Mouse (Mus musculus) midbrain, embryonic 12.5 days (tissue): ENCODE results near the gene Mks1. TPM values are rescaled to one million over a fixed set of nuclear protein-coding genes. Genes with fewer than 3 reads are reported as not detected.
A peak's percentile ranks its signal among the peaks of the same experiment; 100 is the strongest.
"Not testable (repeated sequence)": the region's sequence is repeated elsewhere in the genome, so short reads cannot be mapped to it uniquely, and the experiment has no call there.

Source experiments
- ATAC-seq: fragments of 200-750 bp; cut with Nextera tagmentation; 2 replicates; pipeline ENCODE4 v1.8.0; 2017; ENCODE audit warnings: low read depth, moderate TSS enrichment, moderate library complexity; ENCODE audit not compliant: low FRiP score
- H3K27ac ChIP-seq: fragments of 300-500 bp; sonication (generic); replicated peaks from 2 replicates; pipeline ENCODE4 v1.5.1; 2016; ENCODE audit warnings: mild to moderate bottlenecking
- H3K27me3 ChIP-seq: fragments of 300-500 bp; sonication (generic); 2 replicates; pipeline ENCODE4 v1.6.1; 2016; ENCODE audit warnings: mild to moderate bottlenecking
- H3K36me3 ChIP-seq: fragments of 300-500 bp; sonication (generic); 2 replicates; pipeline ENCODE4 v1.6.1; 2016
- H3K4me1 ChIP-seq: fragments of 300-500 bp; sonication (generic); 2 replicates; pipeline ENCODE4 v1.6.1; 2016
- H3K4me2 ChIP-seq: fragments of 300-500 bp; sonication (generic); replicated peaks from 2 replicates; pipeline ENCODE4 v1.6.1; 2016; ENCODE audit warnings: mild to moderate bottlenecking, moderate library complexity
- H3K4me3 ChIP-seq: fragments of 300-500 bp; sonication (generic); 2 replicates; pipeline ENCODE4 v1.5.1; 2016; ENCODE audit warnings: mild to moderate bottlenecking
- H3K9ac ChIP-seq: fragments of 300-500 bp; sonication (generic); replicated peaks from 2 replicates; pipeline ENCODE4 v1.6.1; 2016; ENCODE audit warnings: mild to moderate bottlenecking, moderate library complexity
- H3K9me3 ChIP-seq: fragments of 300-500 bp; sonication (generic); 2 replicates; pipeline ENCODE4 v1.6.1; 2016; ENCODE audit warnings: mild to moderate bottlenecking
- WGBS: fragments of 180-500 bp; shearing (Covaris S2); methylation state at CpG from one replicate; pipeline ENCODE4 v1.1.7; 2016; 5-methylcytosine and 5-hydroxymethylcytosine counted together
- polyA plus RNA-seq: library from polyadenylated mRNA; unstranded; fragments of >200 nt; fragmentation: Nextera tagmentation; extraction: Ambion mirVana; gene quantifications from 2 replicates; pipeline ENCODE4 v1.2.1, GENCODE M21; 2016

Gene Mks1
- polyA plus RNA-seq, 1 experiment from 2014 or later, result 14.8 TPM

- Histone ChIP-seq H3K4me2 (no peak overlapping the region), H3K9me3 (no peaks in the 10 kb centered on the region), H3K36me3 (no peaks in the 10 kb centered on the region), H3K27ac (no peak overlapping the region), H3K4me3 (no peak overlapping the region), H3K4me1 (no peaks in the 10 kb centered on the region), H3K27me3 (no peaks in the 10 kb centered on the region; the same call in 1 of the 2 replicates), H3K9ac (no peak overlapping the region)
- ATAC-seq, result no peak
- WGBS, result 90% methylated on average over 3 of the region's 3 CpGs
Measured at GRCm38 (mm10) chr11:87841436-87841835, 11.6 kb upstream of the Mks1 start.

GRCm38 (mm10) chr11:87846968-87847600 is 5.9 kb upstream of the Mks1 start:
- Histone ChIP-seq H3K4me3 (no peak overlapping the region), H3K4me1 (no peaks in the 10 kb centered on the region), H3K27ac (no peak overlapping the region), H3K36me3 (no peaks in the 10 kb centered on the region), H3K9me3 (no peaks in the 10 kb centered on the region), H3K4me2 (no peak overlapping the region), H3K27me3 (no peaks in the 10 kb centered on the region), H3K9ac (no peak overlapping the region)
- no peak for ATAC-seq
- WGBS, result 85% methylated on average over 12 of the region's 12 CpGs

- WGBS, result 73% methylated on average over 6 of the region's 6 CpGs
- Histone ChIP-seq H3K9ac (no peak overlapping the region), H3K36me3 (no peaks in the 10 kb centered on the region), H3K27me3 (no peaks in the 10 kb centered on the region), H3K27ac (no peak overlapping the region), H3K4me2 (no peak overlapping the region), H3K4me3 (no peak overlapping the region), H3K9me3 (no peaks in the 10 kb centered on the region), H3K4me1 (peaks cover 4% of the 10 kb centered on the region; the same call in 1 of the 2 replicates)
- no peak for ATAC-seq
Measured at GRCm38 (mm10) chr11:87847884-87848283, 5.1 kb upstream of the Mks1 start.

GRCm38 (mm10) chr11:87853597-87853954 is 561 bp downstream of the Mks1 start:
- H3K27me3 ChIP-seq, result no peaks in the 10 kb centered on the region
- H3K4me2 ChIP-seq, result peak overlapping the region; percentile 84
- H3K27ac ChIP-seq, result peak overlapping the region; percentile 56
- peaks cover 17% of the 10 kb centered on the region for H3K36me3 ChIP-seq
- H3K9ac ChIP-seq, result peak overlapping the region; percentile 71
- 37% methylated on average over 8 of the region's 8 CpGs for WGBS
- H3K4me1 ChIP-seq, result peaks cover 11% of the 10 kb centered on the region
- no peaks in the 10 kb centered on the region for H3K9me3 ChIP-seq
- peak overlapping the region; percentile 66 for H3K4me3 ChIP-seq
- ATAC-seq, result no peak

- whole genome bisulfite sequencing, result 95% methylated on average over 7 of the region's 7 CpGs
- H3K4me1 ChIP-seq, result peaks cover 11% of the 10 kb centered on the region
Measured at GRCm38 (mm10) chr11:87854550-87854949, 1.5 kb downstream of the Mks1 start.

GRCm38 (mm10) chr11:87859273-87859672 is 6.3 kb downstream of the Mks1 start:
- Histone ChIP-seq H3K4me2 (no peak overlapping the region), H3K27me3 (no peaks in the 10 kb centered on the region), H3K4me3 (no peak overlapping the region), H3K36me3 (peaks cover 33% of the 10 kb centered on the region), H3K9ac (no peak overlapping the region), H3K4me1 (no peaks in the 10 kb centered on the region), H3K9me3 (no peaks in the 10 kb centered on the region), H3K27ac (no peak overlapping the region)
- WGBS, result 90% methylated on average over 11 of the region's 11 CpGs
- ATAC-seq, result no peak

More at GRCm38 (mm10) chr11:87854550-87854949, 1.5 kb downstream of the Mks1 start:
- H3K9me3 ChIP-seq, result no peaks in the 10 kb centered on the region
- no peak overlapping the region for H3K4me3 ChIP-seq
- no peak for ATAC-seq
- H3K27ac ChIP-seq, result no peak overlapping the region
- H3K36me3 ChIP-seq, result peaks cover 18% of the 10 kb centered on the region
- H3K9ac ChIP-seq, result no peak overlapping the region
- H3K27me3 ChIP-seq, result no peaks in the 10 kb centered on the region
- H3K4me2 ChIP-seq, result no peak overlapping the region

- no peak overlapping the region for H3K4me3 ChIP-seq
- H3K27ac ChIP-seq, result no peak overlapping the region
- WGBS, result 76% methylated on average over 9 of the region's 9 CpGs
- H3K27me3 ChIP-seq, result no peaks in the 10 kb centered on the region
- H3K4me1 ChIP-seq, result no peaks in the 10 kb centered on the region
- no peak for ATAC-seq
- peaks cover 33% of the 10 kb centered on the region for H3K36me3 ChIP-seq
- H3K9ac ChIP-seq, result no peak overlapping the region
- H3K9me3 ChIP-seq, result no peaks in the 10 kb centered on the region
- no peak overlapping the region for H3K4me2 ChIP-seq
Measured at GRCm38 (mm10) chr11:87860426-87860825, 7.4 kb downstream of the Mks1 start.

- H3K36me3 ChIP-seq, result peaks cover 24% of the 10 kb centered on the region
- H3K27ac ChIP-seq, result no peak overlapping the region
- ATAC-seq, result no peak
Measured at GRCm38 (mm10) chr11:87862805-87863204, 9.8 kb downstream of the Mks1 start.

GRCm38 (mm10) chr11:87866891-87867290 is 13.9 kb downstream of the Mks1 start:
- not testable (repeated sequence) for H3K4me2 ChIP-seq, H3K9me3 ChIP-seq, H3K4me3 ChIP-seq, H3K27me3 ChIP-seq, H3K4me1 ChIP-seq, ATAC-seq, H3K27ac ChIP-seq, H3K9ac ChIP-seq
- peaks cover 11% of the 10 kb centered on the region for H3K36me3 ChIP-seq
- 83% methylated on average over 1 of the region's 2 CpGs for WGBS

More at GRCm38 (mm10) chr11:87862805-87863204, 9.8 kb downstream of the Mks1 start:
- H3K4me1 ChIP-seq, result no peaks in the 10 kb centered on the region
- H3K27me3 ChIP-seq, result no peaks in the 10 kb centered on the region
- no peak overlapping the region for H3K9ac ChIP-seq
- no peaks in the 10 kb centered on the region for H3K9me3 ChIP-seq
- H3K4me2 ChIP-seq, result no peak overlapping the region
- 91% methylated on average over 13 of the region's 13 CpGs for WGBS
- no peak overlapping the region for H3K4me3 ChIP-seq

- Histone ChIP-seq H3K4me3 (no peak overlapping the region), H3K36me3 (no peaks in the 10 kb centered on the region), H3K9me3 (no peaks in the 10 kb centered on the region), H3K4me1 (no peaks in the 10 kb centered on the region), H3K27me3 (no peaks in the 10 kb centered on the region), H3K9ac (no peak overlapping the region), H3K27ac (no peak overlapping the region), H3K4me2 (no peak overlapping the region)
- 60% methylated on average over 2 of the region's 2 CpGs for WGBS
- ATAC-seq, result no peak
Measured at GRCm38 (mm10) chr11:87870096-87870495, 17.1 kb downstream of the Mks1 start.

GRCm38 (mm10) chr11:87871766-87872165 is 18.8 kb downstream of the Mks1 start:
- H3K27me3 ChIP-seq, result no peaks in the 10 kb centered on the region
- H3K36me3 ChIP-seq, result no peaks in the 10 kb centered on the region
- no peak for ATAC-seq
- H3K27ac ChIP-seq, result no peak overlapping the region
- H3K9ac ChIP-seq, result no peak overlapping the region
- no peak overlapping the region for H3K4me2 ChIP-seq
- no peak overlapping the region for H3K4me3 ChIP-seq
- no peaks in the 10 kb centered on the region for H3K4me1 ChIP-seq
- H3K9me3 ChIP-seq, result no peaks in the 10 kb centered on the region
- 52% methylated on average over 8 of the region's 8 CpGs for WGBS

GRCm38 (mm10) chr11:87875436-87875835 is 22.4 kb downstream of the Mks1 start, which contains the start of gene Epx:
TSS of gene Epx (minus strand) at chr11:87875536.
- Histone ChIP-seq H3K9me3 (no peaks in the 10 kb centered on the region), H3K9ac (no peak within 1 kb of the TSS), H3K4me1 (no peaks in the 10 kb centered on the region), H3K27ac (no peak within 1 kb of the TSS), H3K27me3 (no peaks in the 10 kb centered on the region), H3K36me3 (no peaks in the 10 kb centered on the region), H3K4me3 (no peak within 1 kb of the TSS), H3K4me2 (no peak within 1 kb of the TSS)
- ATAC-seq, result no peak
- 87% methylated on average over 6 of the region's 6 CpGs for WGBS

- no peaks in the 10 kb centered on the region for H3K36me3 ChIP-seq
- no peak overlapping the region for H3K4me3 ChIP-seq
- 81% methylated on average over 9 of the region's 9 CpGs for WGBS
- no peaks in the 10 kb centered on the region for H3K9me3 ChIP-seq
- H3K4me1 ChIP-seq, result no peaks in the 10 kb centered on the region
- H3K27ac ChIP-seq, result no peak overlapping the region
- H3K4me2 ChIP-seq, result no peak overlapping the region
- no peaks in the 10 kb centered on the region for H3K27me3 ChIP-seq
- no peak for ATAC-seq
- no peak overlapping the region for H3K9ac ChIP-seq
Measured at GRCm38 (mm10) chr11:87879826-87880225, 26.8 kb downstream of the Mks1 start.
